Mouse (Mus musculus) cortical plate, adult 2 months (tissue): ENCODE data around the gene Zfp93. TPM values are rescaled to one million over a fixed set of nuclear protein-coding genes. Genes with fewer than 3 reads are reported as not detected.
A peak's percentile ranks its signal among the peaks of the same experiment; 100 is the strongest.

Source experiments
- H3K27ac ChIP-seq: fragments of 200-500 bp; 2 replicates; pipeline ENCODE4 v1.5.1; 2012; ENCODE audit warnings: low read length, control low read depth, inconsistent platforms; ENCODE audit not compliant: insufficient read depth
- H3K4me1 ChIP-seq: fragments of 200-500 bp; 2 replicates; pipeline ENCODE4 v1.6.1; 2011; ENCODE audit warnings: low read length; ENCODE audit not compliant: control insufficient read depth, insufficient read depth
- H3K4me3 ChIP-seq: fragments of 200-500 bp; 2 replicates; pipeline ENCODE4 v1.5.1; 2011; ENCODE audit warnings: mild to moderate bottlenecking, low read length, control low read depth; ENCODE audit not compliant: insufficient read depth
- CTCF ChIP-seq: fragments of 200-500 bp; IDR thresholded peaks from 2 replicates; pipeline ENCODE4 v1.5.1; 2011; ENCODE audit warnings: mild to moderate bottlenecking, control low read depth, low read length; ENCODE audit not compliant: insufficient read depth; ENCODE audit errors: extremely low read depth
- POLR2A ChIP-seq: fragments of 200-500 bp; IDR thresholded peaks from 2 replicates; pipeline ENCODE4 v1.6.1; 2011; ENCODE audit warnings: mild to moderate bottlenecking, low read length, control low read depth; ENCODE audit not compliant: insufficient read depth; ENCODE audit errors: extremely low read depth
- polyA plus RNA-seq: library from polyadenylated mRNA; depleted of rRNA; stranded (reverse); fragments of >200 nt; gene quantifications from 2 replicates; pipeline ENCODE4 v1.2.3, GENCODE M21; 2012; rRNA removed

The Zfp93 gene
- 9.2 and 11.0 TPM in 2 replicates for polyA plus RNA-seq

GRCm38 (mm10) chr7:24270288-24270672, at the start of gene Zfp93:
Zfp93 (plus strand) TSS chr7:24270420.
- peak; percentile 88; the same call in 1 of the 2 replicates for TF ChIP-seq POLR2A
- no peak for TF ChIP-seq CTCF
- H3K4me3 ChIP-seq = peak within 1 kb of the TSS; percentile 52
- no peaks in the 10 kb centered on the region for H3K4me1 ChIP-seq
- H3K27ac ChIP-seq = 0 out of 2 replicates have a peak within 1 kb of the TSS, but pooled peaks have one; percentile 30

DNA sequence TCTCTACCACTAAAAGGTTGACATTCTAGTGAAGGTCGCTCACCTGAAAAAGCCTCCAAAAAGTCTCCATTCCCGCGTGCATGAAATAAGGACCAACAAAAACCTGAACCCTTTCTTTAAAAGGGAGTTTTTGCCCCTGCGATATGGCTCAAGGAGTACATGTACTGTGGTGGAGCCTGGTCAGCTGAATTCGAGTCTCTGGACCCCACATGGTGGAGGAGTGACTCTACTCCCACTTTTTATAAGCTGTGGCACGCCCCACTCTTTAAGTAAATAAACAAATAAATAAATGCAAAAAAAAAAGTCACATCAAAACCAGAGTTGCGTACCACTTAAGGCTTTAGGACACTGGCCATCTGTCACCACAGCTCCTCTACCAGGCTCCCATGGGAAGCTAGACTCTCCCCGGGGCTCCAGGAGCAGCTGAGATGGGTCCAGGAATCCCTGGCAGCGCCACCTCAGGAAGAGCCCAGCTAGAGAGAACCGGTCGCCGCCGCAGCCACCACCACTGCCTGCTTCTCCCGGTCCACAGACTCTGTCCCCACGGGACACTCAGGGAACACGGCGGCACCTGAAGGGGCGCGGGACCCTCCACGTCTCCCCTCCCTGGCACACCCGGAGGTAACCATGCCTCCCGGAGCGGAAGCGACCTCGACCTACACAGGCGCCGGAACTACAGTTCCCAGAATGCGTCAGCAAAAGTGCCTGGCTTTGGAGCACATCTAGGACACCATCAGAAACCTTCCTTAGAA, 33.0 kb upstream of the Zfp93 start, which contains the start of gene Zfp109:
Gene Zfp109 (minus strand): TSS at position 521 of the 752 bp plus-strand sequence.
- Histone ChIP-seq H3K27ac (no peak within 1 kb of the TSS), H3K4me3 (peak within 1 kb of the TSS; percentile 47), H3K4me1 (no peaks in the 10 kb centered on the region)
- no peak for TF ChIP-seq CTCF
- peak; percentile 45; the same call in 1 of the 2 replicates for TF ChIP-seq POLR2A

GRCm38 (mm10) chr7:24253779-24254615, 16.2 kb upstream of the Zfp93 start:
- TF ChIP-seq POLR2A (no peak), CTCF (no peak)
- Histone ChIP-seq H3K27ac (no peak overlapping the region), H3K4me1 (peaks cover 3% of the 10 kb centered on the region; the same call in 1 of the 2 replicates), H3K4me3 (peak overlapping the region; percentile 68; the same call in 1 of the 2 replicates)

DNA sequence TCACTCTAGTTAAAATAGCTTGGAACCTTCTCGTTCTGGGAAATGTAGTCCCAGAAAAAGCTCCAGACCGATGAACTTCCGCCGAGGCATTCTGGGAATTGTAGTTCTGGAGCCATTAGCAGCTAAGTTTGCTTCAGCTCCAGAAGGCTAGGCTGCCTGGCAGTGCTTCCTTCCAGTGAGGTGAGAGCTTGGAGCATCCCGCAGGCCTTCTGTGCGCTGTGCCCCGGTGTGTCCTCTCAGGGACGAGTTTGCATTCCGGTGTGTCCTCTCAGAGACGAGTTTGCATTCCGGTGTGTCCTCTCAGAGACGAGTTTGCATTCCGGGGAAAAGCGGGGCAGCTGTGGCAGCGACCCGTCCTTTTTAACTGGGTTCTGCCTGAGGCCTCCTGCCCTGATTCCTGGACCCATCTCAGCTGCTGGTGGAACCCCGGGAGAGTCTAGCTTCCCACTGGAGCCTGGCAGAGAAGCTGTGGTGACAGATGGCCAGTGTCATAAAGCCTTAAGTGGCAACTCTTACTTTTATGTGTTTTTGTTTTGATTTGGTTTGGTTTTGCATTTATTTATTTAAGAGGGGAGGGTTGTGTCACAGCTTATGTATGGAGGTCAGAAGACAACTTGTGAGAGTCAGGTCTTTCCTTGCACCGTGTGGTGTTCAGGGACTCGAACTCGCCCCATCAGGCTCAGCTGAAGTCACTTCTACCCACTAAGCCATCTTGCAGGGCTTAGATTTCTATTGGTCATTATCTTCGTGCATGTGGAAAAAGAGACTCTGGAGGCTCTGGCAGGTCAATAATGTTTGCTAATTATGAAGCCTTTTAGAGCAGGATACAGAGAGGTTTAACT, 15.4 kb upstream of the Zfp93 start, which contains the start of gene Zfp108:
Gene Zfp108 (plus strand): TSS at position 162 of the 842 bp plus-strand sequence.
- TF ChIP-seq CTCF = no peak
- peak; percentile 91 for TF ChIP-seq POLR2A
- Histone ChIP-seq H3K27ac (peak within 1 kb of the TSS; percentile 35; the same call in 1 of the 2 replicates), H3K4me3 (peak within 1 kb of the TSS; percentile 68), H3K4me1 (peaks cover 3% of the 10 kb centered on the region; the same call in 1 of the 2 replicates)

DNA sequence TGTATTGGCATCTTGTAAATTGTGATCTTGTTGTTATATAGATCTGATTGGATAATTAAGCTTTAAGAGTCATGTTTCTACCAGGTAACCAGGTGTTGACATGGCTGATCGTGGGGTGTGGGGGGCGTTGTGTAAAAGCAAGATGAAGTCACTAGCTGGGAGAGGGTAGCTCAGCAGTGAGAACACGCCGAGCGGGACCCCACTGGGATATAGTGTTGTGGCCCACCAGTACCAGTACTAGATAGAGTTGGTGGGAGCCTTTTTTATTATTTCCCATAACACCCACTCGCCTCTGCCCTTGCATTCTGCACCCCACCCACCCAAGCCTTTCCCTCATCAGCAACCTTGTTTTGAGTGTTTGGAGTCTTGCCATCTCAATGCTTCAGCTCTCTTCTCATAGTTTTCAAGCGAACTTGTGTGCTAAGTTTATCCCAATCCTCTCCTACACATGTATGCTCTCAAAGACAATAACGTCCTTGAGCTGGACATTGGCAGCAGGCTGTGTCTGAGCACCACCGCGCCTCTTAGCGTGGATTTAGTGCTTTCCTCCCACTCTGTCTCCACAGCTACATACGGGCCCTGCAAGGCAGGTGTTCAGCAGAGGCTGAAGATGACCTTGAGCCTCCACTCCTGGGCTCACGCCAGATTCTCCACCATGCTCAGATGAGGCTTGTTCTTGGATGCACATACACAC, 10.8 kb upstream of the Zfp93 start:
- Histone ChIP-seq H3K27ac (no peak overlapping the region), H3K4me3 (no peak overlapping the region), H3K4me1 (peaks cover 3% of the 10 kb centered on the region; the same call in 1 of the 2 replicates)
- TF ChIP-seq CTCF (no peak), POLR2A (no peak)

DNA sequence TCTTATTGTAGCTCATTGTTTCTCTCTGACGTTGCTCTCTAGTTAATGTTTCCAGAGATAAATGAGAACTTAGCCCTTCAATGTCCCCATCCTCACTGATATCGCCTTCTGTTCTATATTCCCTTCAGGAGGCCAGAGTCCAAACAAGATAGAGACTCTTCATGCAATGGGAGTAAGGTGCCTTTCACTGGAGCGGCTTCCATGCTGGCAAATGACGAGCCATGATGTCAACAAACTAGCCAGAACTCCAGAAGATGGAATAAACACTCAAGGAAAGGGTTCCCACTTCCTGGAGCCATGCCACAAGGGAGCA, 10.3 kb upstream of the Zfp93 start:
- Histone ChIP-seq H3K4me1 (peaks cover 3% of the 10 kb centered on the region; the same call in 1 of the 2 replicates), H3K27ac (no peak overlapping the region), H3K4me3 (no peak overlapping the region)
- TF ChIP-seq POLR2A (no peak), CTCF (no peak)

GRCm38 (mm10) chr7:24268176-24269155, 1.8 kb upstream of the Zfp93 start:
- no peak overlapping the region for H3K4me3 ChIP-seq
- no peak overlapping the region for H3K27ac ChIP-seq
- no peak for TF ChIP-seq POLR2A
- no peaks in the 10 kb centered on the region for H3K4me1 ChIP-seq

- Histone ChIP-seq H3K4me3 (peak overlapping the region; percentile 52; the same call in 1 of the 2 replicates), H3K27ac (no peak overlapping the region), H3K4me1 (no peaks in the 10 kb centered on the region)
- TF ChIP-seq POLR2A (no peak), CTCF (no peak)
Observed at GRCm38 (mm10) chr7:24269256-24269655, 964 bp upstream of the Zfp93 start.
